Mouse (Mus musculus): ENCODE results near the gene Pappa.
A peak's percentile ranks its signal among the peaks of the same experiment; 100 is the strongest.

Pappa gene

GRCm38 (mm10) chr4:65272295-65272694 is 148.3 kb downstream of the Pappa start:
- no peak for DNase-seq (ENCODE audit: low spot score in 2 of 2)

GRCm38 (mm10) chr4:65273299-65273851 is 149.4 kb downstream of the Pappa start:
- DNase-seq (ENCODE audit: low spot score in 2 of 2) = peak in 1 of 2 experiments; percentile 3

GRCm38 (mm10) chr4:65278451-65279271 is 154.7 kb downstream of the Pappa start:
- DNase-seq (ENCODE audit: low spot score in 2 of 2) = no peak

GRCm38 (mm10) chr4:65279272-65279653 is 155.3 kb downstream of the Pappa start:
- DNase-seq (ENCODE audit: low spot score in 2 of 2) = no peak

GRCm38 (mm10) chr4:65279979-65280677 is 156.2 kb downstream of the Pappa start:
- DNase-seq (ENCODE audit: low spot score in 2 of 2) = no peak

GRCm38 (mm10) chr4:65280888-65281287 is 156.9 kb downstream of the Pappa start:
- DNase-seq (ENCODE audit: low spot score in 2 of 2) = no peak

GRCm38 (mm10) chr4:65283611-65284010 is 159.6 kb downstream of the Pappa start:
- DNase-seq (ENCODE audit: low spot score in 2 of 2) = no peak

GRCm38 (mm10) chr4:65285165-65285564 is 161.2 kb downstream of the Pappa start:
- no peak for DNase-seq (ENCODE audit: low spot score in 2 of 2)

GRCm38 (mm10) chr4:65289247-65289646 is 165.3 kb downstream of the Pappa start:
- no peak for DNase-seq (ENCODE audit: low spot score in 2 of 2)

GRCm38 (mm10) chr4:65295741-65296140 is 171.8 kb downstream of the Pappa start:
- no peak for DNase-seq (ENCODE audit: low spot score in 2 of 2)

GRCm38 (mm10) chr4:65296356-65296967 is 172.5 kb downstream of the Pappa start:
- no peak for DNase-seq (ENCODE audit: low spot score in 2 of 2)

- DNase-seq (ENCODE audit: low spot score in 2 of 2) = no peak
Observed at GRCm38 (mm10) chr4:65296968-65297499, 173.1 kb downstream of the Pappa start.

GRCm38 (mm10) chr4:65298212-65299181 is 174.5 kb downstream of the Pappa start:
- DNase-seq (ENCODE audit: low spot score in 2 of 2) = no peak

GRCm38 (mm10) chr4:65299365-65299764 is 175.4 kb downstream of the Pappa start:
- no peak for DNase-seq (ENCODE audit: low spot score in 2 of 2)

- no peak for DNase-seq (ENCODE audit: low spot score in 2 of 2)
Observed at GRCm38 (mm10) chr4:65300431-65300830, 176.5 kb downstream of the Pappa start.

- DNase-seq (ENCODE audit: low spot score in 2 of 2) = no peak
Observed at GRCm38 (mm10) chr4:65302666-65303065, 178.7 kb downstream of the Pappa start.

GRCm38 (mm10) chr4:65317877-65318525 is 194.0 kb downstream of the Pappa start:
- no peak for DNase-seq (ENCODE audit: low spot score in 2 of 2)

- peak; percentile 12 to 22 for DNase-seq (ENCODE audit: low spot score in 2 of 2)
Observed at GRCm38 (mm10) chr4:65321340-65321739, 197.4 kb downstream of the Pappa start.

- no peak for DNase-seq (ENCODE audit: low spot score in 2 of 2)
Observed at GRCm38 (mm10) chr4:65321959-65322358, 198.0 kb downstream of the Pappa start.

GRCm38 (mm10) chr4:65325816-65326215 is 201.8 kb downstream of the Pappa start:
- no peak for DNase-seq (ENCODE audit: low spot score in 2 of 2)
